Mouse (Mus musculus): ENCODE measurements around the gene Ceacam2. TPM values are rescaled to one million over a fixed set of nuclear protein-coding genes. Genes with fewer than 3 reads are reported as not detected.
A peak's percentile ranks its signal among the peaks of the same experiment; 100 is the strongest.
"Not testable (repeated sequence)": the region's sequence is repeated elsewhere in the genome, so short reads cannot be mapped to it uniquely, and the experiment has no call there.

The Ceacam2 gene
- total RNA-seq, 2 experiments from 2014 or later = 0.46 to 1.1 TPM

- DNase-seq (ENCODE audit: low spot score) = no peak
Measured at GRCm38 (mm10) chr7:25485061-25485460, 54.6 kb downstream of the Ceacam2 start.

GRCm38 (mm10) chr7:25483133-25483735 is 56.4 kb downstream of the Ceacam2 start:
- DNase-seq (ENCODE audit: low spot score) = no peak

- DNase-seq (ENCODE audit: low spot score) = not testable (repeated sequence)
Measured at GRCm38 (mm10) chr7:25480791-25481190, 58.9 kb downstream of the Ceacam2 start.

DNA sequence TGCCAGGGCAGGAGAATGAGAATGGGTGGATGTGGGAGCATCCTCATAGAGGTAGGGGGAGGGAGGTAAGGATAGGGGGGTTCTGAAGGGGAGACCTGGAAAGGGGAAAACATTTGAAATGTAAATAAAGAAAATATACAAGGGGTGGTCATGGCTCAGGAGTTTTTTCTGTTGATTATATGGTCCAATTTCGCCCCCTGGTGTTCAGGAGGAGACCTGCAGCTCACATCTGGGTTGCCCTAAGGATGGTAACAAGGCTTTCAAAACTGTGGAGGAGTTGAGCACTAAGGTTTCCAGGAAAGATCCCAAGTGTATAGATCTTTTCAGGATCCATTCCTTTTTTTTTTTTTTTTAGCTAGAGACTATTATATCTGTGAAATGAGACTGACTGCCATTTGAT is 60.2 kb downstream of the Ceacam2 start:
- DNase-seq (ENCODE audit: low spot score) = peak; percentile 40

- not testable (repeated sequence) for DNase-seq (ENCODE audit: low spot score)
Measured at GRCm38 (mm10) chr7:25477752-25478093, 61.9 kb downstream of the Ceacam2 start.

DNA sequence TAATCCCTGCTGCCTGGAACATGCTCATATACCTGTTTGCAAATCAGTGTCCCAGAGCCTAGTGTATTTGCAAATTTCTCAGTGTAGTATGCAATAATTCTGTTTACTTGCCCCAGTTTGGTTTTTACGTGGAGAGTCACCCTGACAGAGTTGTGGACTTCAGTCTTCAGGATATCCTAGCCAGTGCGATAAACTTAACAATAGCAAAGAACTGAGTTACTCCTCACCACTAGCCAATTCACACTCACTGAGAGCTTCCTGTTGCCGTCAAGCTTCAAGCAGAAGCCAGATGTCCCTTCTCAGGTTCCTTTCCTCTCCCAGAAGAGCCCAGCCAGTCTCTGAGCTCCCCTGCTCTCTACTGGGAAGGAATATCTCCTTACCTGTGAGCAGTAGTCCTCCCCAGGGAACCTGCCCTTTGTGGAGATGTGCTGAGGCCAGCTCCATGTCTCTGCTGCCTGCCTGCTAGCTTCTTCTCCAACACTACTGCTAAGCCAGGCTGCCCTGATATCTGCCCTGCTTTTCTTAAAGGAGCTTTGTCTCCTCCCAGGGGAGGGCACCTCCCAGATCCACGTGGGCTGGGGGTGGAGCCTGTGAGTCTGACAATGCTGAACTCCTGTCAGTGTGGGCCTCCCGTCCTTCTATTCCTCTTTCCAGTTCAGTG is 62.4 kb downstream of the Ceacam2 start, which contains the start of gene Ceacam1:
Ceacam1 (minus strand) TSS at position 513 of the 661 bp plus-strand sequence.
- DNase-seq (ENCODE audit: low spot score) = peak; percentile 47

DNA sequence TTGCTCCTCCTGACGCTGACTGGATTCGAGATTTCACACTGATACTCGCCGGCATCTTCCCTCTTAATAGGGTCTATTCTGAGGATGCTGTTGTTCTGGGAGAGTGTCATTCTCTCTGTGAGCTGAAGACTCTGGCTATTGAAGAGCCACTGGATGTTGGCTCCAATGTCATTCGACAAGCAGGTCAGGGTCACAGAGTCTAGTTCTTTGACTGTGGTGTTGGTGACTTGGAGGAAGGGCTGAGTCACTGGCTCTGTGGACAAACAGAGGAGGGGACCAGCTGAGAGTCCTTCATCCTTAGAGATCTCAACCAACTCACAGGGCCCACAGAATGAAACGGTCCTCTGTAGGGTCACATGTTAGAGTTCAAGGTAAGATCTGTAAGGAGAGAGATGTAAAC is 67.8 kb downstream of the Ceacam2 start:
- DNase-seq (ENCODE audit: low spot score) = not testable (repeated sequence)

Other genes starting within 250 kb of the Ceacam2 start
- gene Pafah1b3, start 241.9 kb downstream of the Ceacam2 start, total RNA-seq (2021) = 1 to 10 TPM in 1 of 2 experiments, under 1 TPM in 1; 0.82 to 1.1 TPM
- not detected for gene Prr19, start 238.4 kb downstream of the Ceacam2 start, total RNA-seq (2021)
- gene Tmem145, start 233.8 kb downstream of the Ceacam2 start, total RNA-seq (2021) = not detected
- gene Megf8, start 222.7 kb downstream of the Ceacam2 start, total RNA-seq (2021) = 10 to 100 TPM; 20.3 to 22.0 TPM
- gene Cnfn, start 170.1 kb downstream of the Ceacam2 start, total RNA-seq (2021) = not detected
- 10 to 100 TPM; 21.3 to 22.7 TPM for gene Lipe, start 141.1 kb downstream of the Ceacam2 start, total RNA-seq (2021)
- gene Cxcl17, start 127.0 kb downstream of the Ceacam2 start, total RNA-seq (2021) = not detected
- gene Ceacam1, start 62.3 kb downstream of the Ceacam2 start, total RNA-seq (2021) = 1 to 10 TPM; 2.7 to 4.4 TPM
- gene Erich4, start 76.0 kb upstream of the Ceacam2 start, total RNA-seq (2021) = not detected
- gene Dmac2, start 79.6 kb upstream of the Ceacam2 start, total RNA-seq (2021) = 10 to 100 TPM; 38.7 to 43.2 TPM
- gene B3gnt8, start 86.8 kb upstream of the Ceacam2 start, total RNA-seq (2021) = 1 to 10 TPM; 1.1 to 1.3 TPM
- gene Bckdha, start 119.1 kb upstream of the Ceacam2 start, total RNA-seq (2021) = 100 to 1,000 TPM; 134 to 137 TPM
- 10 to 100 TPM; 19.9 to 21.3 TPM for gene Exosc5, start 119.3 kb upstream of the Ceacam2 start, total RNA-seq (2021)
- not detected for gene Tmem91, start 135.3 kb upstream of the Ceacam2 start, total RNA-seq (2021)
- gene B9d2, start 140.9 kb upstream of the Ceacam2 start, total RNA-seq (2021) = 1 to 10 TPM; 7.3 to 7.8 TPM
- gene Tgfb1, start 147.1 kb upstream of the Ceacam2 start, total RNA-seq (2021) = 1 to 10 TPM; 3.9 to 7.8 TPM
- gene Ccdc97, start 179.2 kb upstream of the Ceacam2 start, total RNA-seq (2021) = 10 to 100 TPM; 42.1 to 43.5 TPM
- gene Hnrnpul1, start 214.9 kb upstream of the Ceacam2 start, total RNA-seq (2021) = 10 to 100 TPM; 69.1 to 73.4 TPM
- 10 to 100 TPM; 27.6 to 42.7 TPM for gene Axl, start 248.8 kb upstream of the Ceacam2 start, total RNA-seq (2021)